Mouse (Mus musculus): Measurements from ENCODE around the gene Rap1gap. TPM values are rescaled to one million over a fixed set of nuclear protein-coding genes. Genes with fewer than 3 reads are reported as not detected.
A peak's percentile ranks its signal among the peaks of the same experiment; 100 is the strongest.

Rap1gap gene
- polyA plus RNA-seq, 1 experiment from 2014 or later: 1.2 TPM

DNA sequence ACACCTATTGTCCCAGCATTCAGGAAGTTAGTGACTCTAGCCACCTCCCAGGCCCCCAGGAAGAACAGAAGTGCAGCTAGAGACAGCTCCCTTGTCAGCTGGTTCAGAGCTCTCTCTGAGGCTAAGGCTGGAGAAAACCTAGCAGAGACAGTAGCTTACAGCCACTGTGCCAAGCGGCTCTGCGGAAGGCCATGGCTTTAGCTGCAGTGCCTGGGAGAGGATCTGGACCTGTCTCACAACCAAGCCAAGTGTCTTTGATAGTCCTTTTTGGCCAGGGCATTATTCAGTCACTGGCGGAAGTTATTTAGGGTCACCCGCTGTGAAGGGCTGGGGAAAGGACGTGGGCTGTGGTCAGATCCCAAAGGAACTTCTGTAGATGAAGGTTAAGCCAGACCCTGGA, 103.9 kb downstream of the Rap1gap start:
- 70% methylated on average over 5 of the region's 5 CpGs for WGBS (ENCODE audit: insufficient replicate concordance)
- H3K27me3 ChIP-seq: peaks cover 49% of the 10 kb centered on the region
- H3K9ac ChIP-seq: no peak overlapping the region
- no peak for DNase-seq
- no peaks in the 10 kb centered on the region for H3K36me3 ChIP-seq
- peaks cover 33% of the 10 kb centered on the region for H3K4me1 ChIP-seq (replicated peaks)
- no peak overlapping the region for H3K4me2 ChIP-seq
- H3K9me3 ChIP-seq (replicated peaks): no peaks in the 10 kb centered on the region
- no peak overlapping the region for H3K4me3 ChIP-seq (replicated peaks)
- ATAC-seq (ENCODE audit: low read depth): no peak
- no peak overlapping the region for H3K27ac ChIP-seq

DNA sequence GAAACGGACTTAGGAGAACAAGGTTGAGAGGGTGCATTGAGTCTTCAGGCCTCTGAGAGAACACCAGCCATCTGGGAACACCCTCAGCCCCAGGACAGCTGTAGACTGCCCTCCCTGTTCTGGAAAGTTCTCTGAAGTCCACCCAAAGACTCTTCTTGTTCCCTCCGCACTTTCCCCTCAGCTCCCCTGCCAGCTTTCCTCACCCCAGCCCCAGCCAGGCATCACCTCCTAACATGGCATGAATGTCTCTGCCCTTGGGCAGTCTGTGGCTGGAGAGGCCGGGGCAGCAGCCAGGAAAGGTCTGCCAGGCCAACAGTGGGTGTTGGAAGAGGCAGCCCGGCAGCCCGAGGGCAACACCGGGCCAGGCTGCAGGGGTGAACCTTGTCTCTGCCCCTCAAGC, 104.3 kb downstream of the Rap1gap start:
- Histone ChIP-seq H3K27ac (no peak overlapping the region; the same call in 1 of the 2 replicates), H3K36me3 (no peaks in the 10 kb centered on the region), H3K4me2 (no peak overlapping the region), H3K9me3 (replicated peaks) (no peaks in the 10 kb centered on the region), H3K4me3 (replicated peaks) (no peak overlapping the region), H3K4me1 (replicated peaks) (peaks cover 38% of the 10 kb centered on the region), H3K9ac (no peak overlapping the region), H3K27me3 (peaks cover 51% of the 10 kb centered on the region)
- 68% methylated on average over 6 of the region's 6 CpGs for WGBS (ENCODE audit: insufficient replicate concordance)
- DNase-seq (no peak), ATAC-seq (ENCODE audit: low read depth) (no peak)

DNA sequence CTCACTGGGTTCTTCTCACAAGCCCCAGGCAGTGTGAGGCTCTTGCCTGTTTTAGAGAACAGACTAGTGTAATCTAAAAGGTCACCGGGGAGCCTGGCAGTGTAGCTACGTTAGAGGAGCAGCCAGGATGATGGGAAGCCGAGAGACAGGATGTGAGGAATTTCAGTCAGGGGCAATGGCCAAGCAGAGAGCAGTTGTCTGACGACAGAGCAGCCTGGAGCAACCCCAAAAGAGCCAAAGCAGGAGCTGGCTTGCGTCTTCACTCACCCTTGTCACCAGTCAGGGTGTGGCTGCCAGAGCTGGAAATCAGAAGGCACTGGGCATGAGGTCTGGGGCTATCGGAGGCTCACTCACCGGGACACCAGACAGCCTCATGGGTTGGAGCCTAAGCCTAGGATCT, 105.1 kb downstream of the Rap1gap start:
- Histone ChIP-seq H3K36me3 (no peaks in the 10 kb centered on the region), H3K27me3 (peaks cover 51% of the 10 kb centered on the region), H3K9ac (no peak overlapping the region), H3K27ac (no peak overlapping the region), H3K4me2 (no peak overlapping the region), H3K9me3 (replicated peaks) (no peaks in the 10 kb centered on the region), H3K4me3 (replicated peaks) (no peak overlapping the region), H3K4me1 (replicated peaks) (peaks cover 41% of the 10 kb centered on the region)
- DNase-seq (no peak), ATAC-seq (ENCODE audit: low read depth) (no peak)
- 44% methylated on average over 7 of the region's 7 CpGs for WGBS (ENCODE audit: insufficient replicate concordance)

DNA sequence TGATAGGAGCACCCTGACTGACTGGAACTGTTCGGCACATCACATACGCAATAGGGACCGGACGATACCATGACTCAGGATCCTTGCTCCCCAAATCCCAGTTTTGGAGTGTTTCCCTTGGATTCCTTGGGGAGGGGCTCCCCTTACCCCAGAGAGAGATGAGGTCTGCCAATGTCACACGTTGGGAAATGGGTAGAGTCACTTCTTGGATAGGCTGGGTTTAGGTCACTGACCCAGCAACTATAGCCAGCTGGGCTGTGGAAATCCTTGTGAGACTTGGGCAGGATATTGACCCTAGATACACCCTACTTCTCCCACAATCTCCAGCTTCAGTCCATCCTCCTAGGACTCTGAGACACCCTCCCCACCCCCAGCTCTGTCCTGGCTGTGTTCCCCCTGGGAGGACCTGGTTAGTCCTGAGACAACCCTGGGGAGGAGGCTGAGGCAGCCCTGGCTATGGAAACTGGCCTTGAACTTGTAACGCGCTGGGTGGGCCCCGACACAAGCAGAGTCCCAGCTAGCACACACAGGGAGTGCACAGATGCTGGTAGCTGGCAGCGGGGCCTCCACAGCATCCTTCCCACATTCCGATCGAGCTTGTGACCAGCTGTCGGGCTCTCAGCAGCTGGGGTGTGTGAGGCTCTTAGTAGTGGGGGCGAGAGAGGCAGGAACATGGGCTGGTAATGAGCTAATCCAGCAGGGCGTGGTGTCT, 106.5 kb downstream of the Rap1gap start:
- H3K4me3 ChIP-seq (replicated peaks): no peak overlapping the region
- WGBS (ENCODE audit: insufficient replicate concordance): 65% methylated on average over 14 of the region's 14 CpGs
- no peaks in the 10 kb centered on the region for H3K36me3 ChIP-seq
- no peak for DNase-seq
- peaks cover 33% of the 10 kb centered on the region for H3K4me1 ChIP-seq (replicated peaks)
- no peak for ATAC-seq (ENCODE audit: low read depth)
- H3K9me3 ChIP-seq (replicated peaks): no peaks in the 10 kb centered on the region
- no peak overlapping the region for H3K9ac ChIP-seq
- no peak overlapping the region for H3K4me2 ChIP-seq
- H3K27ac ChIP-seq: no peak overlapping the region
- H3K27me3 ChIP-seq: peaks cover 49% of the 10 kb centered on the region

DNA sequence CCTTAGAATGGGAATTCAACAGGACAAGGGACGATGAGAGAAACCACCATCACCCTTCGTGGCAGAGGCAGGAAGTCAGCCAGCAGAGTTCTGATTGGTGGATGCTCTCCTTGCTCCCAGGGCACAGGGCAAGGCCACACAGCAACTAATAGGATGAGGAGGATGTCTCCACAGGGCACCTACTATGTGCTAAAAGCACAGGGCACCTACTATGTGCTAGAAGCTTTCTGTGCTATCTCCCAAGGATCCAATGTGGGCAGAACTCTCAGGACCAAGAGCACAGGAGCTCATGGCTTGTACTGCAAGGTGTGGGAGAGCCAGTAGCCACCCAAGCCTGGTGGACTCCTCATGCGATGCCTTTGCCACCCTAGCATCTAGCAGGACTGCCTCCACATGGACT, 107.2 kb downstream of the Rap1gap start:
- 35% methylated on average over 3 of the region's 3 CpGs for WGBS (ENCODE audit: insufficient replicate concordance)
- Histone ChIP-seq H3K27ac (no peak overlapping the region), H3K4me1 (replicated peaks) (peaks cover 30% of the 10 kb centered on the region), H3K4me2 (no peak overlapping the region), H3K36me3 (no peaks in the 10 kb centered on the region), H3K9me3 (replicated peaks) (no peaks in the 10 kb centered on the region), H3K4me3 (replicated peaks) (no peak overlapping the region), H3K27me3 (peaks cover 49% of the 10 kb centered on the region), H3K9ac (no peak overlapping the region)
- DNase-seq (no peak), ATAC-seq (ENCODE audit: low read depth) (no peak)

DNA sequence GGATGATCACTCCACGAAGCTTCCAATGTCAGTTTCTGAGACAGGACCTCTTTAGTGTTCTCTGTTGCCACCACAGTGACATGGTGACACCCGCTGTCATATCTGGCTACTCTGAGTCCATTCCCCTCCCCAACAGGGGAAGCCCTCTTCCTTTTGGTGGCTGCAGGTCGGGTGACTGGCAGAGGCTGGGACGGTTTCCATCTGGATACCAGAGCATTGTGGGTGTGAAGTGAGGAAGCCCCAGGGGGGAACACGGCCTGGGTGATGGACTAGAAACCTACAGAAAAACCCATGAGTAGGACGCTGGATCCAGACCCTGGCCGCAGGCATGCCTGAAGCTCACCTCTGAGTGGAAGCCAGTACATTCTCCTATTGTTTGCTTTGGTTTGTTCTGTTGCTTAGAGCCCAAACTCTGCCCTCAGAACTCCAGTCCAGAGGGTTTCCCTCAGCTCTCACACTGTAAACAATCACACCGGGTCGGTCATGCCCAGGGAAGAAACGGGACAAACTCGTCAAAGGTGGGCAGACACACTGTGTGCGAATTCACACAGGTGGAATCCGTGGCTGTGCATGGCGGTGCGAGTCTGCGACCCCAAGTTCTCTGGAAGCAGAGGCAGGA, 108.0 kb downstream of the Rap1gap start:
- no peak overlapping the region for H3K4me2 ChIP-seq
- WGBS (ENCODE audit: insufficient replicate concordance): 69% methylated on average over 16 of the region's 16 CpGs
- no peak for ATAC-seq (ENCODE audit: low read depth)
- H3K4me1 ChIP-seq (replicated peaks): peaks cover 26% of the 10 kb centered on the region; the same call in 1 of the 2 replicates
- no peaks in the 10 kb centered on the region for H3K9me3 ChIP-seq (replicated peaks)
- no peak overlapping the region for H3K27ac ChIP-seq
- peaks cover 49% of the 10 kb centered on the region for H3K27me3 ChIP-seq
- H3K4me3 ChIP-seq (replicated peaks): no peak overlapping the region
- no peaks in the 10 kb centered on the region for H3K36me3 ChIP-seq
- DNase-seq: no peak
- no peak overlapping the region for H3K9ac ChIP-seq

DNA sequence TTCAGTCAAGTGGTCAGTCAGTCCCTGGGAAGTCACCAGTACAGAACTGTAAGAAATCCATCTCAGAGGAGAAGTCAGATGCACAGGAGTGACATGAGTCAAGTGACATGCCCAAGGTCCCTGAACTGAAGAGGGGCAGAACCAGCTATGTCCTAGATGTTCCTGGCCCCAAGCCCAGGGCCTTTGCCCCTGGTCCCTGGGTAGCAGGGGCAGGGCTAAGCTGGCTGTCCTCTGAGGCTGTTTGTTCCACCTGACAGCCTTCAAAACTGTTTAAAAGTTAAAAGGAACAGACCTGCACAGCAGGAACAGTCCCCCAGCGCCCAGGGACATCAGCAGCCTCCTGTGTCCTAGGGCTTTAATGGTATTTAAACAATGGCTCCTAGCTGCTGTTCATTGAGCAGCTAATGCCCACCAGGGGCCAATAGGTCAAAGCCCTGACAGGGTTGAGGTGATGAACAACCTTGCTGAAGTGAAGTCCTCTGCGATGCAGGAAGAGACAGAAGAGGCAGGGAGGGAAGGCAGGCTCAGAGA, 108.9 kb downstream of the Rap1gap start:
- DNase-seq (no peak), ATAC-seq (ENCODE audit: low read depth) (0 out of 2 replicates have a peak, but pooled peaks have one; percentile 17)
- Histone ChIP-seq H3K4me2 (no peak overlapping the region), H3K27me3 (peaks cover 46% of the 10 kb centered on the region), H3K9me3 (replicated peaks) (no peaks in the 10 kb centered on the region), H3K4me1 (replicated peaks) (peaks cover 26% of the 10 kb centered on the region; the same call in 1 of the 2 replicates), H3K27ac (peak overlapping the region; percentile 67), H3K36me3 (no peaks in the 10 kb centered on the region), H3K4me3 (replicated peaks) (no peak overlapping the region), H3K9ac (peak overlapping the region; percentile 5; the same call in 1 of the 2 replicates)
- 46% methylated on average over 2 of the region's 2 CpGs for WGBS (ENCODE audit: insufficient replicate concordance)

DNA sequence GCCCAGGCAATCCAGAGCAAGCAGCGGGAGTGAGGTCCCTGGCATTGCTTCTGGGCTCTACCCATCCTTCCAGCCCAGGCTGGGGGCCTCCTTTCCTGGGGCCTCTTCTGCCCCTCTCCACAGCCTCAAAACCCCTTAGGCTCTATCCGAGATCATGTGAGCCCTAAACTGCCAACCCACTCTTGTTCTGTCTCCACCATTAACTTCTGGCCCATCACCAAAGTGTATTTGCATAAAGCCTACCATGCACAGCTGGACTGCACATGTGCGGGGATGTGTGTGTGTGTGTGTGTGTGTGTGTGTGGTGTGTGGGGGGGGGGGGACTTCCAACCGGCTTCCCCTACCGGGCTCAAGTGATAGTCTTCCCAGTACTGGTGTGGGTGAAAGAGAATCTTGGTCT, 109.5 kb downstream of the Rap1gap start:
- no peak overlapping the region for H3K9ac ChIP-seq

DNA sequence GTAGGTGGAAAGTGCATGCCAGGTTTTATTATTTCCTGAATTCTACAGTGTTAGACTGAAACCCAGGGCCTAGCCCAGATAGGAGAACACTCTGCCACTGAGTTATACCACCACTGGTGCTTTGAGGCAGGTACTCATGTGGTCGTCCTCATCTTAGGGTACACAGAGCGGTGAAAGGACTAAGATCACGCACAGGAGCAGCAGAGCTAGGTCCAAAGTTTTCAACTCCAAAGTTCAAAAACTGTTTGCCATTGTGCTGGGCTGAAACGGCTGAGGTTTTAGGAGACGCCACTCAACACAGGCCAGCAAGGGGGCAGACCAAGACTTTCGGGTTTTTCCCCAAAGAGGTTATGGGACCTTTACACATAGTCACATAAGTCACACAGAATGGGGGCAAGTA, 110.0 kb downstream of the Rap1gap start:
- H3K36me3 ChIP-seq: no peaks in the 10 kb centered on the region
- H3K9me3 ChIP-seq (replicated peaks): no peaks in the 10 kb centered on the region
- H3K4me2 ChIP-seq: no peak overlapping the region
- no peak overlapping the region for H3K9ac ChIP-seq
- no peak overlapping the region for H3K4me3 ChIP-seq (replicated peaks)
- H3K4me1 ChIP-seq (replicated peaks): peaks cover 26% of the 10 kb centered on the region; the same call in 1 of the 2 replicates
- peaks cover 40% of the 10 kb centered on the region for H3K27me3 ChIP-seq
- 71% methylated on average over 6 of the region's 6 CpGs for WGBS (ENCODE audit: insufficient replicate concordance)
- DNase-seq (no peak), ATAC-seq (ENCODE audit: low read depth) (no peak)
- peak overlapping the region; percentile 67; the same call in 1 of the 2 replicates for H3K27ac ChIP-seq

More for the DNA sequence above, 109.5 kb downstream of the Rap1gap start:
- no peaks in the 10 kb centered on the region for H3K36me3 ChIP-seq
- no peak overlapping the region for H3K4me2 ChIP-seq
- peaks cover 26% of the 10 kb centered on the region; the same call in 1 of the 2 replicates for H3K4me1 ChIP-seq (replicated peaks)
- DNase-seq (no peak), ATAC-seq (ENCODE audit: low read depth) (0 out of 2 replicates have a peak, but pooled peaks have one; percentile 4)
- no peaks in the 10 kb centered on the region for H3K9me3 ChIP-seq (replicated peaks)
- H3K27ac ChIP-seq: peak overlapping the region; percentile 67
- peaks cover 42% of the 10 kb centered on the region for H3K27me3 ChIP-seq
- no peak overlapping the region for H3K4me3 ChIP-seq (replicated peaks)
- WGBS (ENCODE audit: insufficient replicate concordance): 50% methylated on average over 5 of the region's 5 CpGs

DNA sequence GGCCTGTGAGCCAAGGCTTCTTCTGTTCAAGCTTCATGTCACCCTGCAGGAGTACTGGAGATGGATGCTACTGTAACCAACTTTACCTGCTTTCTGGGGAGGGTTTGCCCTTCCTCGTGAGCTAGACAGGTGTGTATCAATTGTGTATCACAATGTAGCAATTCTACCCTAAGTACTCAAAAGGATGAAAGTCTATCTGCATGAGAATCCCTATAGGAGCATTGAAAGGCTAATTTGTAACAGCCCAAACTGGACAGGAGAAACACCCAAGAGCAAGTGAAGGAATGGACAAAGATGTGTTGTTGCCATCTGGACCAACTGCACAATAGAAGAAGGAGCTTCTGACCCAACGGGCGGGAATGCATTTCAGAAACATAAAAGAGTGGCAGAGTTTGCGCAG, 113.3 kb downstream of the Rap1gap start:
- Histone ChIP-seq H3K4me1 (replicated peaks) (peaks cover 16% of the 10 kb centered on the region; the same call in 1 of the 2 replicates), H3K27me3 (peaks cover 16% of the 10 kb centered on the region; the same call in 1 of the 2 replicates), H3K27ac (no peak overlapping the region), H3K4me2 (no peak overlapping the region), H3K36me3 (no peaks in the 10 kb centered on the region), H3K4me3 (replicated peaks) (no peak overlapping the region), H3K9me3 (replicated peaks) (no peaks in the 10 kb centered on the region), H3K9ac (no peak overlapping the region)
- 73% methylated on average over 4 of the region's 4 CpGs for WGBS (ENCODE audit: insufficient replicate concordance)
- DNase-seq (no peak), ATAC-seq (ENCODE audit: low read depth) (no peak)

DNA sequence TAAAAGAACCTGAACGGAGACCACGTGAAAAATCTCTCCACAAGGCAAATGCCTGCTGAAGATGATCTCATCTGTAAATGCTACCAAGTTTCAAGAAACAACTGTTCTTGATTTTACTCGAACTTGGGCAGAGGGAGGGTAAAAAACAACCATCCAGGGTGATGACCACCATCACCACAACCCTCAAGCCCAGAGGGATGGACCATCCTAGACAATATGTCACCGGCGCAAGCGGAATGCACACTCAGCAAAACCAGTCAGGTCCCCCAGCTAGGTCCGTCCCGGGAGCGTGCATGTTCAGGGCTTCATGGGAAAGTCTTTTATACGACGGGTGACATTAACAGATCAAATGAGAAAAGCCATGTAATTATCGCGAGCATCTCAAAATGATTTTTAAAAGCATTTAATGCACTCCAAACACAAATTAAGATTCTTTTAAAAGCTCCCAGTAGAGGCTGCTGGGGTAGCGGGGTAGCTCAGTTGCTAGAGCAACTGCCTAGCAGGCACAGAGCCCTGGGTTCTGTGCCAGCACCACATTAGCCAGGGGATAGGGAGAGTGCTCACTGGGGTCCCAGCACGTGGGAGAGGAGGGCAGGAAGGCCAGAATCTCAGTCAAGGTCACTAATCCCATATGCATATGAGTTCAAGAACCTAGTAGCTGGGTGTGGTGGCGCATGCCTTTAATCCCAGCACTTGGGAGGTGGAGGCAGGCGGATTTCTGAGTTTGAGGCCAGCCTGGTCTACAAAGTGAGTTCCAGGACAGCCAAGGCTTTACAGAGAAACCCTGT, 114.1 kb downstream of the Rap1gap start:
- no peak overlapping the region for H3K4me2 ChIP-seq
- H3K27me3 ChIP-seq: peaks cover 13% of the 10 kb centered on the region; the same call in 1 of the 2 replicates
- DNase-seq: no peak
- WGBS (ENCODE audit: insufficient replicate concordance): 69% methylated on average over 17 of the region's 17 CpGs
- H3K4me1 ChIP-seq (replicated peaks): peaks cover 9% of the 10 kb centered on the region; the same call in 1 of the 2 replicates
- no peak overlapping the region for H3K9ac ChIP-seq
- H3K4me3 ChIP-seq (replicated peaks): no peak overlapping the region
- H3K27ac ChIP-seq: no peak overlapping the region
- no peaks in the 10 kb centered on the region for H3K9me3 ChIP-seq (replicated peaks)
- H3K36me3 ChIP-seq: no peaks in the 10 kb centered on the region
- ATAC-seq (ENCODE audit: low read depth): no peak

Measured in liver, embryonic 13.5 days (tissue).